Comparison of ENCODE assay signal across 8 mouse cellular contexts in genomic region chrX:48257011-48257410, GRCm38 (mm10). TPM values are rescaled to one million over a fixed set of nuclear protein-coding genes. Genes with fewer than 3 reads are reported as not detected.
DNase-seq lines count a peak whose midpoint lies in the region; ATAC-seq and TF ChIP-seq lines count a peak whose summit lies in the region.

No protein-coding gene starts in this region.

- H3K9ac ChIP-seq in embryonic facial prominence, embryonic 12.5 days: peak overlapping the region; percentile 38
- H3K9ac ChIP-seq in intestine, embryonic 15.5 days: peak overlapping the region; percentile 23; the same call in 1 of the 2 replicates
- H3K9ac ChIP-seq in midbrain, postnatal 0 days (replicated peaks; ENCODE audit: low read length, poor library complexity, severe bottlenecking): 0 out of 2 replicates have a peak overlapping the region, but pooled peaks have one; percentile 29

- no peak for ATAC-seq in embryonic facial prominence, embryonic 12.5 days (ENCODE audit: insufficient number of reproducible peaks, insufficient read depth, low FRiP score, low TSS enrichment)
- ATAC-seq in intestine, embryonic 15.5 days: peak; percentile 23; the same call in 1 of the 2 replicates
- ATAC-seq in midbrain, postnatal 0 days (ENCODE audit: low FRiP score): peak; percentile 36; the same call in 1 of the 2 replicates
- ATAC-seq in erythroid progenitor cell, adult 5-6 weeks (replicated peaks; ENCODE audit: low FRiP score, poor library complexity, severe bottlenecking): no peak

- 11% methylated on average over 16 of the region's 16 CpGs for WGBS in embryonic facial prominence, embryonic 12.5 days
- 12% methylated on average over 16 of the region's 16 CpGs for WGBS in intestine, embryonic 15.5 days
- 15% methylated on average over 16 of the region's 16 CpGs for WGBS in midbrain, postnatal 0 days

- no peak for TF ChIP-seq CTCF in midbrain, postnatal 0 days (IDR thresholded peaks at IDR 0.05)

- H3K4me1 ChIP-seq in embryonic facial prominence, embryonic 12.5 days: no peaks in the 10 kb centered on the region
- no peaks in the 10 kb centered on the region for H3K4me1 ChIP-seq in intestine, embryonic 15.5 days (replicated peaks)
- H3K4me1 ChIP-seq in midbrain, postnatal 0 days (ENCODE audit: insufficient read depth, low read length): no peaks in the 10 kb centered on the region

- peak overlapping the region; percentile 48 for H3K4me3 ChIP-seq in embryonic facial prominence, embryonic 12.5 days
- H3K4me3 ChIP-seq in intestine, embryonic 15.5 days (replicated peaks): peak overlapping the region; percentile 50
- peak overlapping the region; percentile 45 for H3K4me3 ChIP-seq in midbrain, postnatal 0 days (ENCODE audit: low read depth, low read length)

- peak; percentile 6 for DNase-seq in kidney, postnatal 10 days
- DNase-seq in kidney, postnatal 14 days: no peak
- DNase-seq in midbrain, postnatal 0 days (ENCODE audit: low spot score): peak; percentile 1
- DNase-seq in urinary bladder, adult 18-20 months (ENCODE audit: low spot score in 2 of 2): no peak
- no peak for DNase-seq in retina, postnatal 1 day

- H3K4me2 ChIP-seq in embryonic facial prominence, embryonic 12.5 days (replicated peaks): peak overlapping the region; percentile 51
- H3K4me2 ChIP-seq in intestine, embryonic 15.5 days (replicated peaks): peak overlapping the region; percentile 47
- H3K4me2 ChIP-seq in midbrain, postnatal 0 days (ENCODE audit: low read depth, low read length, poor library complexity, severe bottlenecking): peak overlapping the region; percentile 45

- no peaks in the 10 kb centered on the region for H3K36me3 ChIP-seq in embryonic facial prominence, embryonic 12.5 days
- no peaks in the 10 kb centered on the region for H3K36me3 ChIP-seq in intestine, embryonic 15.5 days
- H3K36me3 ChIP-seq in midbrain, postnatal 0 days (ENCODE audit: insufficient read depth, low read length): no peaks in the 10 kb centered on the region

- no peaks in the 10 kb centered on the region for H3K27me3 ChIP-seq in embryonic facial prominence, embryonic 12.5 days
- no peaks in the 10 kb centered on the region for H3K27me3 ChIP-seq in intestine, embryonic 15.5 days (replicated peaks)
- H3K27me3 ChIP-seq in midbrain, postnatal 0 days (ENCODE audit: insufficient read depth, low read length): no peaks in the 10 kb centered on the region

- no peaks in the 10 kb centered on the region for H3K9me3 ChIP-seq in embryonic facial prominence, embryonic 12.5 days
- H3K9me3 ChIP-seq in intestine, embryonic 15.5 days: no peaks in the 10 kb centered on the region
- no peaks in the 10 kb centered on the region for H3K9me3 ChIP-seq in midbrain, postnatal 0 days (ENCODE audit: low read length)

- H3K27ac ChIP-seq in embryonic facial prominence, embryonic 12.5 days: 0 out of 2 replicates have a peak overlapping the region, but pooled peaks have one; percentile 58
- H3K27ac ChIP-seq in intestine, embryonic 15.5 days: no peak overlapping the region
- no peak overlapping the region for H3K27ac ChIP-seq in midbrain, postnatal 0 days (ENCODE audit: low read depth, low read length)

RNA-seq across cellular contexts. Expression of gene Utp14a, which starts 0.3 kb away (rescaled TPM):
- 20.2 and 22.7 TPM in 2 replicates for polyA plus RNA-seq in embryonic facial prominence, embryonic 12.5 days (2016; fragmentation: Nextera tagmentation; extraction: Ambion mirVana)
- 15.4 and 16.4 TPM in 2 replicates for polyA plus RNA-seq in intestine, embryonic 15.5 days (2015; fragmentation: Nextera tagmentation; extraction: Ambion mirVana)
- total RNA-seq in midbrain, postnatal 0 days (2014; rRNA removed): 5.8 and 8.2 TPM in 2 replicates
- 9.0 and 9.4 TPM in 2 replicates for polyA plus RNA-seq in midbrain, postnatal 0 days (2015; fragmentation: Nextera tagmentation; extraction: Ambion mirVana)
- 5.4 and 8.4 TPM in 2 replicates for total RNA-seq in erythroid progenitor cell, adult 5-6 weeks (2015; ENCODE audit: low replicate concordance)
- total RNA-seq in erythroid progenitor cell, adult 5-6 weeks (2017; ENCODE audit: low replicate concordance): 8.4 and 10.4 TPM in 2 replicates

RNA-seq across cellular contexts. Expression of gene Zdhhc9, which starts 48.3 kb away (rescaled TPM):
- 4.2 and 4.5 TPM in 2 replicates for polyA plus RNA-seq in embryonic facial prominence, embryonic 12.5 days (2016; fragmentation: Nextera tagmentation; extraction: Ambion mirVana)
- polyA plus RNA-seq in intestine, embryonic 15.5 days (2015; fragmentation: Nextera tagmentation; extraction: Ambion mirVana): 8.2 and 9.1 TPM in 2 replicates
- total RNA-seq in midbrain, postnatal 0 days (2014; rRNA removed): 43.0 and 45.2 TPM in 2 replicates
- 5.0 and 7.2 TPM in 2 replicates for polyA plus RNA-seq in midbrain, postnatal 0 days (2015; fragmentation: Nextera tagmentation; extraction: Ambion mirVana)
- total RNA-seq in erythroid progenitor cell, adult 5-6 weeks (2015; ENCODE audit: low replicate concordance): 5.9 and 15.9 TPM in 2 replicates
- total RNA-seq in erythroid progenitor cell, adult 5-6 weeks (2017; ENCODE audit: low replicate concordance): 0.39 and 3.7 TPM in 2 replicates

Comparison
In these comparisons a context has a peak if more than half of its experiments do, and no peak if none do; other contexts are left out.
1. DNase-seq: peak in kidney, postnatal 10 days (single experiment) and midbrain, postnatal 0 days (single experiment); none in kidney, postnatal 14 days (single experiment), urinary bladder, adult 18-20 months (0 of 2) and retina, postnatal 1 day (single experiment).
2. ATAC-seq: peak in intestine, embryonic 15.5 days (single experiment) and midbrain, postnatal 0 days (single experiment); none in embryonic facial prominence, embryonic 12.5 days (single experiment) and erythroid progenitor cell, adult 5-6 weeks (single experiment).
3. Peak in every context shown above with its lines, with median percentiles within 50 percentile points of each other: H3K4me2 ChIP-seq, H3K4me3 ChIP-seq and H3K9ac ChIP-seq.